Mouse (Mus musculus) left cerebral cortex, adult 18-20 months (tissue): ENCODE measurements around the gene Gclm. TPM values are rescaled to one million over a fixed set of nuclear protein-coding genes. Genes with fewer than 3 reads are reported as not detected.

ENCODE experiments used
- DNase-seq, 2 experiments: peaks; one replicate each; pipeline ENCODE4 v3.0.0; 2021 to 2022; ENCODE audit warnings: low spot score in 2 of 2, mixed read lengths in 1 of 2
- total RNA-seq, 2 experiments: library from RNA; stranded (reverse); gene quantifications; 2 replicates each; pipeline ENCODE4 v1.2.3; 2021

Gclm gene
- total RNA-seq, 2 experiments from 2014 or later, result 61.1 to 70.6 TPM

DNA sequence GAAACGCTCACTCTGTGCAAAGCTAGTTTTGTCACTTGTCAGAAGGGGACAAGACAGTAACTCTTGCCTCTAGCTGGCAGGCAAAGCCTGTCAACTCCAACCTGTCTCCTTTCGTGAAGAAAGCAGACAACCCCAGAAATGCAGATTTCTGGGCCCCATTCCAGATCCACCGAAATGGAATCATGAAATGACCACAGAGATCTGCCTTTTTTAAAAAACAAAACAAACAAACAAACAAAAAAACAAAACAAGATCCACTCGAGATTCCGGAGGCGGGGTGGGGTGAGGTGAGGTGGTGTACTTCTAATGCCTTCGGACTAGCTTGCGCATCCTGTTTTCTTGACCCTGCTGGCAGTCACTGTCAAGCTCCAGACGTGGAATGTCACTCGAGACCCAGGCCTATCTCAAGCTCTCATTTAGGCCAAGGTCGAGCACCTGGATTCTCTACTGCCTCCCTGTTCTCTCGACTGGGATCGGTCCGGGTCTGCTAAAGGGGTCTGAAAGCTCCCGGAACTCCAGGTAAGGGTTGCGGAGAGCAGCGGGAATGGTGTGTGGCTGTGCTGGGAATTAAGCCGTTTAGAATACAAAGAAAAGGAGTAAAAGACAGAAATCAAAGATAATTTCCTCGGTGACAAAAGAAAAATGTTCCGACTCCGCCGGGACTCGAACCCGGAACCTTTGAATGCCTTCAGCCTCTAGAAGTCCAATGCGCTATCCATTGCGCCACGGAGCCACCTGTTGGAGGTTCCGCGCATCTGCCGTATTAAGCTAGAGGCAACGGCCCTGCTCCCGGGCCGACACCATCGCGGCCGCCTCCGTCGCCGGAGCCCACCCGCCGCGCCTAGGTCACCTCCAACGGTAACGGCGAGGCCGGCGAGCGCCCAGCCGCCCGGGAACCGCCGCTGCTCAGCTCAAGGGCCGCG lies 47.2 kb downstream of the Gclm start:
- peak; percentile 83 to 84 for DNase-seq

DNA sequence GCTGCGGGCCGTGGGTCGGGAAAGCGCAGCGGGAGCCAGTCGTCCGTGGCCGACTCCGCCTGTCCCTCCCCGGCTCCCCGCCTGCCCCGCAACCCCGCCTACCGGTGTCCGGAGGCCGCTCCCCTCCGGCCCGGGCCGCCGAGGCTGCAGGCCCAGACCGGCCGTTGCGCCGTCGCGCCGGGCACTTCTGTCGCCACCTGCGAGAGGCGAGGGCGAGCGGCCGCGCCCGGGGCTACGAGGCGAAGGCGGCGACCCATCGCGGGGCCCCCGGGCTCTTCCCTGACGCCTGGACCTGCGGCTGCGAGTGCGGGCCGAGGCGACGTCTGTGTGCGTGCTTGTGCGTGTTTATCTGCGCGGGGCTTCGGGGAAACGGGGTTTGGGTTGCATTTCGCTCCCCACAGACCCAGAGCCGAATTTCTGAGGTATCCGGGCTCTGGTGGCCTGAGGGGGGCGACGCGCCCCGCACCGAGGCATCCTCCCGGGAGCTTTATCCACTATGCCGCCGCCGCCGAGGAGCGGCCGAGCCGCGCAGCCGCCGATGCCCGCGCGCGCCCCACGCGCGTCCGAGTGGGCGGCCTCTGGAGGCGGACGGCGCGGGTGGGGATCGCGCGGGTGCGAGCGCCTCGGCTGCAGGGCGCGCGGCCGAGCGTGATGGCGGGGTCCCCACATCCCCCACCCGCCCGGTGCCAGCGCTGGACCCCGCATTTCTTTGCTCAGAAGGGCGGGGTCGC lies 48.0 kb downstream of the Gclm start:
- peak; percentile 43 to 72 for DNase-seq

DNA sequence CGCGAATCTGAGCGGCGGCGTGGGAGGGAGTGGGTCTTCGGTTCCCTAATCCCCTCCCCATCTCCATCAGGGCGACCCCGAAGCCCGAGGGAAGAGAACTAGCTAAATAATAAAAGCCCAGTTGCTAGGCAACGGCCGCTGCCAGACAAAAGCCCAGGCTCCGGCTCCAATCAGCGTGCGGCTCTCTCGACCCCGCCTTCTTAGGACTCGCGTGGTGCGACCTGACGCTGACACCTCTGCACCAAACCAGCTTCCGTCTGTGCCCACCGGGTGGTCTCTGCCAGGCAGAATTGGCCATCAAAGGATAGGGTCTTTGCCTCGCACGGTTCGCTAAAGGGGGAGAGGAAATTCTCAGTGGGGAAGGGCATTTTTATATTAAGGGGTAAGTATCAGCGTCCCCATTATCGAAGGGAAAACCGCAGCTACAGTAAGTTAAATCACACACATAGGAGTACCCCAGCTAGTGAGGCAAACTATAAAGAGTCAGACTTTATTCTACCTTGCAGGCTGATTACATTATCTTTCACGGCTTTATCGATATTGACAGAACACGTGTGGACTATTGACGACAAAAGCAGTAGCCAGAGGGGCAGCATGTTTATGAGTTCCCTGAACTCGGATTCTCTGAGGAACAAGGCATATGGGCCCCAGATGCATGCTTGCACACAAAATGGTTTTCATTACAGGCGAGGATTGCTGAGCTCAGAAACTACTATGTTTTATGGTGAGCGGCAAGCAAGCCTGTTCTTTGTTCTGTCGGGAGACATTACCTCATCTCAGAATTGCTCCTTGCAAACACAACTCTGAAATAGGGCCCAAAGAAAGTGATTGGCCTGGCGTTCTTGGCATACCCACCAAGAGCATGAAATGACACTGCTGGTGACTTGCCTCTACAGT lies 48.8 kb downstream of the Gclm start, which contains the start of gene Bcar3:
Gene Bcar3, plus strand, starts transcription at position 183 of the 897 bp plus-strand sequence.
- DNase-seq, result peak; percentile 89 to 91

DNA sequence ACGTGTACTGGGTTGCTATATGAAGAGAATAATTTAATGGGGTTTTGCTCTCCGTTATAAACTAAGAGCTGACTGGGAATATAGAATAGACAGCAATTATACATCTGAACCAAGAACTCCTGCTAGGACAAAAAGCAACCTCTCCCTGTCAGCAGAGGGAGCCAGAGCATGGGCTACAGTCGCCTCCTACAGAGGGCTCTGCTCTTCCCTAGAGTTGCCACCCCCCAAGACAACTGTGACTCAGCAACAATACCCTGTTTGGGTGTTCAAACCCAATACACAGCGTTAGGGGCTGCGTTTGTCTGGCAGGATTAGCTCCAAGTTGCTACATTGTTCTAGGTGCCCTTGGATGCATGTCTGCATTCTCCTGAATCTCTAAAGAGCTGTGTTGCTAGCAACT lies 50.2 kb downstream of the Gclm start:
- peak; percentile 66 to 74 for DNase-seq

DNA sequence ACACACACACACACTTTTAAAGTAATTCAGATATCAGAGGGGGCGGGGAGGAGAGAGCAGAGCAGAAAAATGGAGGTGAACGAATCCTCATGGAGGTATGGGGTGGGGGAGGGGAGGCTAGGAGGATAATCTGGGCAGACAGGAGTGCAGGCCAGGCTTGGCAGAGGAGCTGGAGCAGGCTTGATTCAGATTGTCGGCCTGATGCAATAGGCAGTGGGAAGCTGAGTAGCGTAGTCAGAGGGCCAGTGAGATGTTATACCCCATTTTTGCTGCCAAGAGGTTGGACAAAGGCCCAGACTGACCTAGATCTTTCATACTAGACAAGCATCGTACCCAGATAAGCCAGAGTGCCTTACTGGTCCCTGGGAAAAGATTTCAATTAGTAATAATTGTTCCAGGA lies 51.6 kb downstream of the Gclm start:
- DNase-seq, result no peak

DNA sequence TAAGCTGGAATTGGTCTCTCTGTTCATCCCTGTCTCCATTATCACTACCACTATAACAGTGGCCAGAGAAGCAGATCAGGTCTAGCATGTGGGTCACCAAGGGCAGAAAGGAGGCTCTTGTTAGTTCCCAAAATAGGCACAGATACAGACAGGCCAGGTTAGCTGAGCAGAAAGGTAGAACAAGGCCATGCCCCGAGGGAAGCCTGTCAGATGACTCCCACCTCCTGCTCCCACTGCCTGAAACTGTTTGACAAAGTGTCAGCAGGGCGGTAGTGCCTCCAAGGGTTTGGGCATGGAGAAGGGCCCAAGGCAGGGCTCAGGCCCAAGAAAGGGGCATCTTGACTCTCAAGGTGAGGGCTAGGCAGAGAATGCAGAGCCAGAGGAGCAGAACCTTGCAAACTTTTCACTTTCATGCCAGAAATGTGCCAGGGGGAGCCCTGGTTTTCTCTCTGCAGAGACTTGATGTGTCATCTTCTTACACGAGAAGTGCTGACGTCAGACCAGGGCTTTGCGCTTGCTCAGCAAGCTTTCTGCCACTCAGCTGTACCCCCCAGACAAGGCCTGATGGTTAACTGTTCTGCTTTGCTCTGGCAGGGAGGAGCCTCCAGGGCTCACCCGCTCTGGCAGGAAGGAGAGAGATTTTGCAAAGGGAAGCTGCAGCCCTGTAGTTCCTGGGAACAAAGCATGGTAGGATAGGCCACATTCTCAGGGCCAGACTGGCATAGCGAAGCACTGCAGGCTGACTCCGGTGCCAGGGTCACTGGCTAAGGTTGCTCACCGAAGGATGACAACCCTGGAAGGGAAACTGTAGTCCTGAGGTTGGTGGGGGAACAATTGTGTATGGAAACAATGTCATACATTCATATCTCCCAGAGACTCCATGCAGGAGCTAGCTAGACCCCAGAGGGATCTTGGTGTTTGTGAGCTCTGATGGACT lies 55.9 kb downstream of the Gclm start:
- peak; percentile 61 to 70 for DNase-seq

DNA sequence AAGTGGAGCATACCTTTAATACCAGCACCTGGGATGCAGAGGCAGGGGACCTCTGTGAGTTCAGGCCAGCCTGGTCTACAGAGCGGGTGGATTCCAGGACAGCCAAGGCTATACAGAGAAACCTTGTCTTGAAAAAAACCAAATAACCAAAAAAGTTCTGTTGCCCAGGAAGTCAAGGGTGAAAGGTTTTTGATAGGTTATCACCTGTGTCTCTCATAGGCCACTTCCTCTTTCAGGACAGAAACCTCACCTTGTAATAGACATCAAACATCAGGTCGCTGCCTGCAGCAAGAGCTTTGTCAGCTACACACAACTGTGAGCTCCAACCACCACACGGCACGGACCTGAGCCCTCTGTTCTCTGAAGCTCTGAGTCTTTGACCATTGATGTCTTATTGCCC lies 59.2 kb downstream of the Gclm start:
- no peak for DNase-seq

DNA sequence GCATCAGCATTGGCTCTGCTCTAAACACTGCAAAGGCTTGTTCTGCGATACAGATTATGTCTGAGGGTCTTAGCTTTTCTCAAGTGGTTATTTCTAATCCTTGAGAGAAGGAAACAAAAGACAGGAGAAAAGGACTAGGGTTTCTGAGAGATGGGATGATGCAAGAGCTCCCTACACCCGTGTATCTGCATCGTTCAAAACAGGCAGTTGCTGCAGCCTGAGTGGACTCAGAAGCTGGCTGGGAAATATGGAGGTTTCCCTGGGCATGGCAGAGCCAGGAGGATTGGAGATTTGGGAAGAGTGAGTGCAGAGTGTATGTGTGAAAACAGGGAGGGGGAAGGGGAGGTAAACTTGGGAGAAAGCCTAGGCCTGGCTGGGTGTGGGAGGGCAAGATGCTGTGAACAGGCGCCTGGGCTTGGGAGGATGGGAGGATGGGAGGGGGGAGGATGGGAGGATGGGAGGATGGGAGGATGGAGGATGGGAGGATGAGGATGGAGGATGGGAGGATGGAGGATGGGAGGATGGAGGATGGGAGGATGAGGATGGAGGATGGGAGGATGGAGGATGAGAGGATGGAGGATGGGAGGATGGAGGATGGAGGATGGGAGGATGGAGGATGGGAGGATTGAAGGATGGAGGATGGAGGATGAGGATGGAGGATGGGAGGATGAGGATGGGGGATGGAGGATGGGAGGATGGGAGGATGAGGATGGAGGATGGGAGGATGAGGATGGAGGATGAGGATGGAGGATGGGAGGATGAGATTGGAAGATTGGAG lies 62.7 kb downstream of the Gclm start:
- no peak for DNase-seq

DNA sequence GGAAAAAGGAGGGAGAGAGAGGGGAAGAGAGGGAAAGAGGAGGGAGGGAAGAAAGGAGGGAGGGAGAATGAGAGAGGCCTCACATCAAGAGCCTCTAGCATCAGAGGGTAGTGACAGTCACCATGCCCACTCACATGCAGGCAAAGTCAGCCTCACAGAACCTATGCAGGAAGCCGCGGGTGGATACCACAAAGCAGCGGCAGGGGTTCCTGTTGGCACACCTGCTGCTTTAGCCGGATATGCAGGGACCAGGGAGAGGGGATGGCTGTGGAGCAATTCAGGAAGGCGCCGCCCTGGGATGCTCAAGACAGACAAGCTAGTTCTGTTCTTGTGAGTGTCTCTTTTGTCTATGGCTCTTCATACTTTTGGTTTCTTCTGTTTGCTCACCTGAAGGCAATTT lies 63.6 kb downstream of the Gclm start:
- DNase-seq, result no peak

DNA sequence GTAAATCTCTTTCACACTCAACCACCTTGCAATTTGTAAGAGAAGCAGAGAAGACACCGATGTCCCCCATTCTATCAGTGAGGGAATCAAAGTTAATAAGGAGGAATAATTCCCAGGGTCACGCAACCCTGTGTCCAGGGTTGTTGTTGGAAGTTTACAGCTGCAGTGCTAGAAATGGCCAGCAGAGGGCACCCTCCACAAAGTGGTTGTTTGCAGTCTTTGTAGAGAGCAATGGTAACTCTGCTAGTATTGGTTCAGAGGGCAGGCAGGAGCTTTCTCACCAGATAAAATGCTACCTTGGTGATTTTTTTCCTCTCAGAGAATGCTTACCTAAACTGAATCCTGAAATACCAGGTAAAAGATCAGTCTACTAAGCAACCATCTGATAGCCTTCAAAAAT lies 66.7 kb downstream of the Gclm start:
- DNase-seq, result peak; percentile 85 to 89

DNA sequence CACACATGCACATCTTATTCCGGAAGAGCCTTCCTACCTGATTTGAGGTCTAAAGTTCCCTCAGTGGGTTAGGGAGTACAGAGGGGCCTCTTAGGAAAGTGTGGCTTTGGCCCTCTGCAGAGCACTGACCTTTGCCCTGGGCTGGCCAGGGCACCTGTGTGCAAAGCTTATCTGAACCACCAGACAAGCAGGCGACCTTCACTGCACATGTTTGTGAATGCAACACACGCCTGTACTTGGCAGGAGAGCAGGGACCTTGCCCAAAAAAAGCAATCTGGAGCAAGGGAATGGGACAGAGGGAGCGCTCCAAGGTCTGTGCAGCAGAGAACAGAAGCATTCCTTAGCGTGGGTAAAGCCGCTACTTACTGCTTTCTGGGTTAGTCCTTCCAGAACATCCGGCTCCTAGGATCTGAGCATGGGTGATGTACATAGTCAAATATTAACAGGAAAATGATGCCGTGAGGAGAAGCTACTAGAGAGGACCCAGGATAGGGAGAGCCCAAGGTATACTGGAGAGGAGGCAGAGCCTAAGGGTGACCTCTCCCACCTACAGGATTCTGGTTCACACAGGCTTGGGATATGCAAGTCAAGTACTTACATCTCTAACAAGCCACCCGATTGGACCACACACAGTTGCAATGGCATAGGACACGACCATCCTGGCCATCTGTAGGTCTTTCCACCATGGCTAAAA lies 67.7 kb downstream of the Gclm start:
- DNase-seq, result no peak

DNA sequence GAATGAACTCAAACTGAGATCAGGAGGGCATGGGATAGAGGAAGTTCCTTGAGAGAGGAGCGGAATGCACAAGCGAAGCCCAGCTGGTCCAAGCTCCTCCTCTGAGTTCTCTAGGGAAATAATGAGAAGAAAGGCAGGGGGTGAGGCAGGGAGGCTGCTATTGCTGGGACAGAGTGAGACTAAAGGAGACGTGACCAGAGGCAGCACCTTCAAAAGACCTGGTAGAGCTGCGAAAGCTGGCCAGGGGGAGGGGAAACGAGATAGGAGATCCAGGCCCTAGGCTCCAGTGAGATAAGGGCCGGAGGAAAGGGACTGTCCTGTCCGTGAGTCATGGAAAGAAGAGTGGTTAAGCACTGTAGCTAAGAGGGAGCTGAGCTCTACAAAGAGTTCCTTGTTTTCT lies 68.6 kb downstream of the Gclm start:
- no peak for DNase-seq

DNA sequence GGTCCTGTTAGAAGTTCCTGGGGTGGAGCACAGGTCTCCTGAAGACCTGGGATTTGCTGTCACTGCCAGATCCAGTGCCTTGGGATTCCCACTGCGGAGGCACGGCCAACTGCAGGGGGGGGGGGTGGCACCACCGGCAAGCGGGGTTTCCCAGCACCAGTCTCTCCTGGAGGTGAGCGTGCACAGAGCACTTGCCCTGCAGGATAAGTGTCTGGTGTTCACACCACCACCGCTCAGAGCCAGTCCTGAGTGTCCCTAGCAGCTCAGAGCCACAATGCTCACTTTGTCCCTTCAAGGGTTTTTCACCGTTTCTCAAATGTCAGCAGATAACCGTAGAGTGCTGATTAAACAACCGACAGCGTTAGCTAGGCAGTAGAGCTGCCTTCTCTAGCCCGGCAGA lies 71.3 kb downstream of the Gclm start:
- DNase-seq, result no peak

DNA sequence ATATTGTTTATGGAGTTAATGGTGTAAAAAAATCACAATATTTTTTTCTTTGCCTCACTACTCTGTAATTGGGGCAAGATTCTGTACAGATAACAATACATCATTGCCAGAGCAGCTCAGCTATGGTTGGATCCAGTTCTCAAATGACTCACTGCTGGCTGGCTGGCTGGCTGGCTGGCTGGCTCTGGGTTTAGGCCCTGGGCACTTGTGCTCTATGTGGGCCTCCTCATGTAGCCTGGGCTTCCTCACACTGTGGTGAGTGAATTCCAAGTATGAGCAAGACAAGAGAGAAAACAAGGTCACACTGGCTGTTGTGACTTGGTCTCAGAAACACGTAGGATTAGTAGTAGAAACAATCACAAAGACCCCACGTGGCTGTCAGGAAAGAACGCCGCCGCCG lies 72.0 kb downstream of the Gclm start:
- peak in 1 of 2 experiments; percentile 12 for DNase-seq
